Mouse (Mus musculus): ENCODE measurements around the gene Fbxl12. TPM values are rescaled to one million over a fixed set of nuclear protein-coding genes. Genes with fewer than 3 reads are reported as not detected.

Fbxl12 gene
- total and polyA plus RNA-seq, 3 experiments: 4.0 to 13.7 (median 5.0) TPM

DNA sequence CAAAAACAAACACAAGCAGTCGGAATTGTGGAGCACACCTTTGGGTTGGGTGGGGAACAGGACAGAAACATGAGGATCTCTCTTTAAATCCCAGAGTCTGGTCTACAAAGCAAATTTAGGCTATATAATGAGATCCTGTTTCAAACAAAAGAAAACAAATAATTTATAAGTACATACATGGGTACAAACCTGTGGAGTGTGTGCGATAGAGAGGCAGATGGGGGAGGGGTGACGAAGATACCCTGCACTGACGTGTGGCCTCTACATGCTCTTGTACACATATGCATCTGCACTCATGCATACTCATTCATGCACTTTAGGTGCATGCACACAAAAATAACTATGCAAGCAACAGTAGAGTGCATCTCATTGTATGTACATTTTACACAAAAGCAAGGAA is 5.1 kb downstream of the Fbxl12 start:
- H3K4me1 ChIP-seq (ENCODE audit: control insufficient read depth in 1 of 2, insufficient read depth in 2 of 2): peaks cover 9 to 55% of the 10 kb centered on the region in 2 experiments
- H3K4me3 ChIP-seq (replicated peaks in 1 of 3; ENCODE audit: low read depth in 2 of 3, low read length in 2 of 3, poor library complexity in 1 of 3): no peak overlapping the region
- in situ Hi-C loops (cut with MboI; ENCODE audit: low pct_ligation_motif_present, low pct_unique_long_range_greater_than_20kb, low sequenced_read_pairs) (no loop called here), dilution Hi-C loops (cut with MboI; ENCODE audit: extremely low pct_ligation_motif_present, extremely low pct_unique_long_range_greater_than_20kb, low sequenced_read_pairs) (no loop called here)
- peaks cover 17 to 44% of the 10 kb centered on the region in 2 experiments for H3K36me3 ChIP-seq (replicated peaks in 1 of 2; ENCODE audit: control insufficient read depth in 1 of 2, insufficient read depth in 1 of 2, low read length in 1 of 2)
- no peak overlapping the region for H3K27ac ChIP-seq (ENCODE audit: insufficient read depth, low read depth)
- no peak for DNase-seq (ENCODE audit: extremely low read depth)
- H3K27me3 ChIP-seq (replicated peaks): no peaks in the 10 kb centered on the region
- H3K79me2 ChIP-seq (replicated peaks; ENCODE audit: control insufficient read depth, extremely low read depth, insufficient read depth, poor library complexity, severe bottlenecking): peaks cover 34% of the 10 kb centered on the region
- no peak for TF ChIP-seq CHD1 (IDR thresholded peaks at IDR 0.05; ENCODE audit: low read depth, low read length)
- no peak overlapping the region for H3K9ac ChIP-seq (ENCODE audit: insufficient read depth, low read depth)
- no peak overlapping the region for H3K4me2 ChIP-seq (ENCODE audit: insufficient read depth, low read depth, poor library complexity, severe bottlenecking)
- no peaks in the 10 kb centered on the region for H3K9me3 ChIP-seq (replicated peaks; ENCODE audit: low read length)

GRCm38 (mm10) chr9:20638552-20638951 is 6.0 kb downstream of the Fbxl12 start:
- Histone ChIP-seq H3K79me2 (replicated peaks; ENCODE audit: control insufficient read depth, extremely low read depth, insufficient read depth, poor library complexity, severe bottlenecking) (peaks cover 25% of the 10 kb centered on the region), H3K27ac (ENCODE audit: insufficient read depth, low read depth) (no peak overlapping the region), H3K4me2 (ENCODE audit: insufficient read depth, low read depth, poor library complexity, severe bottlenecking) (no peak overlapping the region), H3K9ac (ENCODE audit: insufficient read depth, low read depth) (no peak overlapping the region), H3K36me3 (replicated peaks in 1 of 2; ENCODE audit: control insufficient read depth in 1 of 2, insufficient read depth in 1 of 2, low read length in 1 of 2) (peaks cover 17 to 44% of the 10 kb centered on the region in 2 experiments), H3K9me3 (replicated peaks; ENCODE audit: low read length) (no peaks in the 10 kb centered on the region), H3K4me3 (replicated peaks in 1 of 3; ENCODE audit: low read depth in 2 of 3, low read length in 2 of 3, poor library complexity in 1 of 3) (no peak overlapping the region), H3K27me3 (replicated peaks) (no peaks in the 10 kb centered on the region), H3K4me1 (ENCODE audit: control insufficient read depth in 1 of 2, insufficient read depth in 2 of 2) (peaks cover 9 to 58% of the 10 kb centered on the region in 2 experiments)
- dilution Hi-C loops (cut with MboI; ENCODE audit: extremely low pct_ligation_motif_present, extremely low pct_unique_long_range_greater_than_20kb, low sequenced_read_pairs) (no loop called here), in situ Hi-C loops (cut with MboI; ENCODE audit: low pct_ligation_motif_present, low pct_unique_long_range_greater_than_20kb, low sequenced_read_pairs) (no loop called here)
- TF ChIP-seq RAD21 (IDR thresholded peaks at IDR 0.05; ENCODE audit: low read depth, low read length) (no peak), NRF1 (IDR thresholded peaks at IDR 0.05; ENCODE audit: low read depth, low read length) (no peak), RCOR1 (conservative IDR thresholded peaks at IDR 0.05; ENCODE audit: low read depth, low read length) (no peak), CHD1 (IDR thresholded peaks at IDR 0.05; ENCODE audit: low read depth, low read length) (no peak), JUND (conservative IDR thresholded peaks at IDR 0.05; ENCODE audit: low read depth, low read length) (no peak), ELF1 (IDR thresholded peaks at IDR 0.05; ENCODE audit: low read depth, low read length) (no peak), GABPA (IDR thresholded peaks at IDR 0.05; ENCODE audit: insufficient replicate concordance, low read depth, low read length) (no peak), USF2 (conservative IDR thresholded peaks at IDR 0.05; ENCODE audit: low read depth, low read length) (no peak), ZMIZ1 (IDR thresholded peaks at IDR 0.05; ENCODE audit: low read depth, low read length) (no peak), MXI1 (IDR thresholded peaks at IDR 0.05; ENCODE audit: low read depth, low read length) (no peak), TBP (conservative IDR thresholded peaks at IDR 0.05; ENCODE audit: low read depth, low read length) (no peak)
- no peak for DNase-seq (ENCODE audit: extremely low read depth)

DNA sequence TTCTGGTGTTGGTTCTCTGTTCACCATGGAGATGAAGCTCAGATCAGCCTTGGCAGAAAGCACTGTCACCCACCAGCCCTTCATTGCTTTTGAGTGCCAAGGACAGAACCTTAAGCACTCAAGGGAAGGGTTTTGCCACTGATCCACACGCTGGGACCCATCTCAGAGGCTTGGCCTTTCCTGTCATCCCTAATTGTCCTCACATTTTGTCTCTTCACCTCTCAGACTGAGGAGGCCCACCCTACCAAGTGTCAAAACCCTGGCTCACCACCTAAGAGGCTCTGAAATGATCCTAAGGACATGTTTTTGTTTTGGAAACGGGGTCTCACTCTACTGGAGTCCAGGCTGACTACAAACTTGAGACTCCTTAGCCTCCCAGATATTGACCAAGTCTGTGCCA is 7.8 kb downstream of the Fbxl12 start:
- DNase-seq (ENCODE audit: extremely low read depth): no peak
- H3K9ac ChIP-seq (ENCODE audit: insufficient read depth, low read depth): no peak overlapping the region
- no peaks in the 10 kb centered on the region for H3K27me3 ChIP-seq (replicated peaks)
- peaks cover 7% of the 10 kb centered on the region for H3K9me3 ChIP-seq (replicated peaks; ENCODE audit: low read length)
- dilution Hi-C loops (cut with MboI; ENCODE audit: extremely low pct_ligation_motif_present, extremely low pct_unique_long_range_greater_than_20kb, low sequenced_read_pairs) (no loop called here), in situ Hi-C loops (cut with MboI; ENCODE audit: low pct_ligation_motif_present, low pct_unique_long_range_greater_than_20kb, low sequenced_read_pairs) (no loop called here)
- H3K4me3 ChIP-seq (replicated peaks in 1 of 3; ENCODE audit: low read depth in 2 of 3, low read length in 2 of 3, poor library complexity in 1 of 3): no peak overlapping the region
- peaks cover 11% of the 10 kb centered on the region for H3K79me2 ChIP-seq (replicated peaks; ENCODE audit: control insufficient read depth, extremely low read depth, insufficient read depth, poor library complexity, severe bottlenecking)
- H3K36me3 ChIP-seq (replicated peaks in 1 of 2; ENCODE audit: control insufficient read depth in 1 of 2, insufficient read depth in 1 of 2, low read length in 1 of 2): peaks cover 17 to 41% of the 10 kb centered on the region in 2 experiments
- TF ChIP-seq KAT2A (IDR thresholded peaks at IDR 0.05; ENCODE audit: insufficient replicate concordance, low read length) (no peak), MYC (IDR thresholded peaks at IDR 0.05; ENCODE audit: low read depth, low read length) (no peak), ZNF384 (IDR thresholded peaks at IDR 0.05; ENCODE audit: low read depth, low read length) (no peak), JUND (conservative IDR thresholded peaks at IDR 0.05; ENCODE audit: low read depth, low read length) (no peak), ZKSCAN1 (IDR thresholded peaks at IDR 0.05; ENCODE audit: borderline replicate concordance, low read depth, low read length) (no peak), ZMIZ1 (IDR thresholded peaks at IDR 0.05; ENCODE audit: low read depth, low read length) (no peak), USF2 (conservative IDR thresholded peaks at IDR 0.05; ENCODE audit: low read depth, low read length) (no peak), EP300 (IDR thresholded peaks at IDR 0.05; ENCODE audit: low read length) (no peak), PAX5 (IDR thresholded peaks at IDR 0.05; ENCODE audit: low read length) (no peak), TCF12 (IDR thresholded peaks at IDR 0.05; ENCODE audit: low read depth, low read length) (no peak), RCOR1 (conservative IDR thresholded peaks at IDR 0.05; ENCODE audit: low read depth, low read length) (no peak), GABPA (IDR thresholded peaks at IDR 0.05; ENCODE audit: insufficient replicate concordance, low read depth, low read length) (no peak), CHD2 (IDR thresholded peaks at IDR 0.05; ENCODE audit: low read length) (no peak), JUN (IDR thresholded peaks at IDR 0.05; ENCODE audit: insufficient read depth, low read depth, low read length) (no peak), HCFC1 (IDR thresholded peaks at IDR 0.05; ENCODE audit: low read depth, low read length) (no peak), ELF1 (IDR thresholded peaks at IDR 0.05; ENCODE audit: low read depth, low read length) (no peak), BHLHE40 (IDR thresholded peaks at IDR 0.05; ENCODE audit: low read depth, low read length) (no peak)
- no peak overlapping the region for H3K4me2 ChIP-seq (ENCODE audit: insufficient read depth, low read depth, poor library complexity, severe bottlenecking)
- H3K4me1 ChIP-seq (ENCODE audit: control insufficient read depth in 1 of 2, insufficient read depth in 2 of 2): peaks cover 9 to 53% of the 10 kb centered on the region in 2 experiments
- no peak overlapping the region for H3K27ac ChIP-seq (ENCODE audit: insufficient read depth, low read depth)
